Mouse (Mus musculus) heart, postnatal 0 days (tissue): ENCODE measurements around the gene Slc46a1.

Experiments used
- CTCF ChIP-seq: IDR thresholded peaks from 2 replicates; pipeline ENCODE4 v1.5.1; 2016; ENCODE audit warnings: antibody characterized with exemption, control low read depth, low read depth
- EP300 ChIP-seq: IDR thresholded peaks from 2 replicates; pipeline ENCODE4 v1.6.1; 2016; ENCODE audit warnings: antibody characterized with exemption, low read depth

GRCm38 (mm10) chr11:78499004-78499403 is 33.5 kb downstream of the Slc46a1 start, which contains the start of gene Vtn:
- TF ChIP-seq CTCF (no peak), EP300 (no peak)
